Mouse (Mus musculus) activated CD4-positive, CD25-positive, alpha-beta regulatory T cell (primary cell): Measurements from ENCODE around the gene Dnaaf3. TPM values are rescaled to one million over a fixed set of nuclear protein-coding genes. Genes with fewer than 3 reads are reported as not detected.

ENCODE experiments used
- polyA plus RNA-seq, 2 experiments: library from polyadenylated mRNA; unstranded; fragments of 100-300 nt; shearing (Covaris generic); gene quantifications; one replicate each; pipeline ENCODE4 v1.2.1; 2017

The Dnaaf3 gene
- polyA plus RNA-seq: 1 to 10 TPM; 1.1 to 1.3 TPM

GRCm38 (mm10) chr7:4532005-4532729 is at the start of gene Dnaaf3:
Dnaaf3 (minus strand) TSS chr7:4532453.

DNA sequence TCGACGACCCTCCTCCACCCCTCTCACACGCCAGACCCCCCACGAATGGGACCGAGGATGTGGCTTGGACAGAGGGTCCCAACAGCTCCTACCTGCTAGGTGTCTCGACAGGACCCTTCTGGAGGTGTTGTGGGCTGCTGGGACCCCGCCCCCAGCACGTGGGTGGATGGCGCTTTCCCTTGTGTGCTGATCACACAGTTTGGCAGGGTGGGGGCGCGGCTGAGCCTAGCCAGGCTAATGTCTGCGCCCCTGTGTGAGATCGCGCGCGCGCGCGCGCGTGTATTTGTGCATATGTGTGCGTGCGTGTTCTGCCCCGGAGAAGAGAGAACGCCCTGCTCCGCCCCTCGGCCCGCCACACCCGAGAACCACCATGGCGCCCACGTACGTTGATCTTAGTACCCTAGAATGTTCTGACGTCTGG is 15.0 kb upstream of the Dnaaf3 start, which contains the start of gene Syt5:
Gene Syt5 (minus strand): TSS at position 321 of the 421 bp plus-strand sequence.

DNA sequence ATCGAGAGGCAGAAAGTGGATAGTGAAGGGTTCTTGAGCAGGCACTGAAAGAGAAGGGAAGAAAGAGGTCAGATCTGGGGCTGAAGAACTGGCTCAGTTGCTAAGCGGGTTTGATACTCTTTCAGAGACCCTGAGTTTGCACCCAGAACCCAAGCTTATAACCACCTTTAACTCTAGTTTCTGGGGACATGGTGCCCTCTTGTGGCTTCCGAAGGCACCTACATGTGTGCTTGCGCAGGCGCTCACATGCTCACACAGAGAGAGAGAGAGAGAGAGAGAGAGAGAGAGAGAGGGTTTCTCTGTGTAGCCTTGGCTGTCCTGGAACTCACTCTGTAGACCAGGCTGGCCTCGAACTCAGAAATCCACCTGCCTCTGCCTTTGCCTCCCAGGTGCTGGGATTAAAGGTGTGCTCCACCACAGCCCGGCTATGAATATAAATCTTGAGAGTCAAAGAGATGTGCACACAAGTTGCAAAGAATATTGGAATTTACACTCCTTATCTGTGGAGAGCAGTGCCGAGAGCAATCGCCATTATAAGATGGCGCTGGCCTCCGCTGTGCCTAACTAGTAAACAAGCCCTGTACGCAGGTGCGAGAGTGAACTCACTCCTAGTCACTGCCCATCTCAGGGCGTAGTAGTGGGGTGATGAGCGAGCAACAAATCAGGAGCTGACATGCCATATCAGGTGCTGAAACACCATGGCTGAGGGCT is 7.9 kb downstream of the Dnaaf3 start, which contains the start of gene Tnni3:
Gene Tnni3 (minus strand): TSS at position 18 of the 711 bp plus-strand sequence.

GRCm38 (mm10) chr7:4516332-4517050 is 15.8 kb downstream of the Dnaaf3 start, which contains the start of gene Tnnt1:
Tnnt1 (minus strand) TSS chr7:4516382.

GRCm38 (mm10) chr7:4501558-4502397 is 30.5 kb downstream of the Dnaaf3 start, which contains the start of gene Ppp1r12c:
Ppp1r12c (minus strand) TSS chr7:4501680.

Other genes with a start within 250 kb of the Dnaaf3 start
- gene Ncr1, start 194.7 kb downstream of the Dnaaf3 start, polyA plus RNA-seq: not detected
- gene Gp6, start 134.7 kb downstream of the Dnaaf3 start, polyA plus RNA-seq: not detected
- 1 to 10 TPM; 2.2 to 4.9 TPM for gene Rdh13, start 86.8 kb downstream of the Dnaaf3 start, polyA plus RNA-seq
- gene Eps8l1, start 71.8 kb downstream of the Dnaaf3 start, polyA plus RNA-seq: 10 to 100 TPM in 1 of 2 experiments, 1 to 10 TPM in 1; 8.9 to 19.0 TPM
- 100 to 1,000 TPM; 122 to 144 TPM for gene Ppp1r12c, start 30.8 kb downstream of the Dnaaf3 start, polyA plus RNA-seq
- 10 to 100 TPM in 1 of 2 experiments, 1 to 10 TPM in 1; 6.2 to 15.6 TPM for gene Tnnt1, start 16.1 kb downstream of the Dnaaf3 start, polyA plus RNA-seq
- gene Tnni3, start 8.2 kb downstream of the Dnaaf3 start, polyA plus RNA-seq: 1 to 10 TPM in 1 of 2 experiments, under 1 TPM in 1; 0.44 to 1.5 TPM
- not detected for gene Syt5, start 15.1 kb upstream of the Dnaaf3 start, polyA plus RNA-seq
- not detected for gene Ptprh, start 71.6 kb upstream of the Dnaaf3 start, polyA plus RNA-seq
- 10 to 100 TPM; 11.0 to 15.2 TPM for gene Tmem86b, start 99.0 kb upstream of the Dnaaf3 start, polyA plus RNA-seq
- 100 to 1,000 TPM; 185 to 259 TPM for gene Ppp6r1, start 126.6 kb upstream of the Dnaaf3 start, polyA plus RNA-seq
- 10 to 100 TPM; 53.0 to 59.9 TPM for gene Hspbp1, start 152.6 kb upstream of the Dnaaf3 start, polyA plus RNA-seq
- under 1 TPM in 1 of 2 experiments, not detected in 1; 0.61 TPM for gene Brsk1, start 158.2 kb upstream of the Dnaaf3 start, polyA plus RNA-seq
- gene Tmem150b, start 192.8 kb upstream of the Dnaaf3 start, polyA plus RNA-seq: under 1 TPM in 1 of 2 experiments, not detected in 1; 0.25 TPM
- gene Kmt5c, start 207.7 kb upstream of the Dnaaf3 start, polyA plus RNA-seq: 10 to 100 TPM; 26.0 to 45.1 TPM
- gene Cox6b2, start 220.6 kb upstream of the Dnaaf3 start, polyA plus RNA-seq: 1 to 10 TPM; 3.0 to 9.5 TPM
- not detected for gene Fam71e2, start 238.8 kb upstream of the Dnaaf3 start, polyA plus RNA-seq